Mouse (Mus musculus) splenic B cell, adult 2 months (primary cell): ENCODE data around the gene Atp6v1f.

Source experiments
- DNase-seq: peaks from one replicate; pipeline ENCODE4 v3.0.0-alpha.2; 2011; ENCODE audit warnings: low read depth, low spot score
- H3K27me3 ChIP-seq: 2 replicates; pipeline ENCODE4 v1.6.1; 2012; ENCODE audit warnings: mild to moderate bottlenecking, low read length, moderate library complexity, mixed read lengths; ENCODE audit not compliant: control insufficient read depth, poor library complexity, insufficient read depth, severe bottlenecking
- H3K36me3 ChIP-seq: 2 replicates; pipeline ENCODE4 v1.6.1; 2012; ENCODE audit warnings: mild to moderate bottlenecking, low read length, moderate library complexity, mixed read lengths; ENCODE audit not compliant: control insufficient read depth, poor library complexity, insufficient read depth, severe bottlenecking

The Atp6v1f gene

GRCm38 (mm10) chr6:29436461-29436934 lies 31.0 kb upstream of the Atp6v1f start:
- DNase-seq = no peak
- Histone ChIP-seq H3K36me3 (no peaks in the 10 kb centered on the region), H3K27me3 (no peaks in the 10 kb centered on the region; the same call in 1 of the 2 replicates)

- Histone ChIP-seq H3K27me3 (no peaks in the 10 kb centered on the region; the same call in 1 of the 2 replicates), H3K36me3 (no peaks in the 10 kb centered on the region)
- no peak for DNase-seq
These were observed 28.3 kb upstream of the Atp6v1f start for GRCm38 (mm10) chr6:29439251-29439650.

DNA sequence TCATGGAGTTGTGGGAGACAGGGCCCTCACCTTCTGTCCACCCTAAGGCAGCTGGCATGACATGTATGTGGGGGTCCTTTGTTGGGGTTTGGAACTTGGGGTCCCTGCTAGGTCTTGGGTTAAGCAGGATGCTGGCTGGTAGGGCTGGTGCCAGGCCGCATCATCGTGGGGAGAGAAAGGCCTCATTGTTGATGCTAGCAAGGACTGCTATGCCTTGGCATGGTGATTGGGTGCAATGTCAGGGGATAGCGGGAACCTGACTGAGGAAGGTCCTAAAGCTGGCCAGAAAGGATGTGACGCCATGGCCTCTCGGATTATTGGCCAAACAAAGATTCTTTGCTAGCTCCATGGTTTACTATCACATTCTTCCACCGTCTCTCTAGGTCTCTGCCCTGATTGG lies 27.7 kb upstream of the Atp6v1f start:
- Histone ChIP-seq H3K36me3 (no peaks in the 10 kb centered on the region), H3K27me3 (no peaks in the 10 kb centered on the region; the same call in 1 of the 2 replicates)
- DNase-seq = no peak

DNA sequence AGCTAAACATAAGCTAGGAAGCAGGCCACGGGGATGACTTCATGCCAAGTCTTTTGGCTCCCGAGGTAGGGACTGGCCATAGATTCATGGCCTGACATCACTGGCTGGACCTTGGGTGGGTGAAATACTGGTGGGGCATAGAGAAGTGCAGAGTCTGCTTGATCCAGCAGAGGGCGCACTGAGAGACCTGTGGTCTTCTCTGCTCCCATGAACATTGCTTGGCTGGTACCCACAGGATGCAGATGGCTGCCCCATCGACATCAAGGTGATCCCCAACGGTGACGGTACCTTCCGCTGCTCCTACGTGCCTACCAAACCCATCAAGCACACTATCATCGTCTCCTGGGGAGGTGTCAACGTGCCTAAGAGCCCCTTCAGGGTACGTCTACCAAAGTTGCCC lies 22.7 kb upstream of the Atp6v1f start:
- Histone ChIP-seq H3K36me3 (no peaks in the 10 kb centered on the region), H3K27me3 (no peaks in the 10 kb centered on the region; the same call in 1 of the 2 replicates)
- peak; percentile 71 for DNase-seq

- Histone ChIP-seq H3K27me3 (no peaks in the 10 kb centered on the region; the same call in 1 of the 2 replicates), H3K36me3 (no peaks in the 10 kb centered on the region)
- DNase-seq = no peak
These were observed 22.2 kb upstream of the Atp6v1f start for GRCm38 (mm10) chr6:29445354-29445753.

DNA sequence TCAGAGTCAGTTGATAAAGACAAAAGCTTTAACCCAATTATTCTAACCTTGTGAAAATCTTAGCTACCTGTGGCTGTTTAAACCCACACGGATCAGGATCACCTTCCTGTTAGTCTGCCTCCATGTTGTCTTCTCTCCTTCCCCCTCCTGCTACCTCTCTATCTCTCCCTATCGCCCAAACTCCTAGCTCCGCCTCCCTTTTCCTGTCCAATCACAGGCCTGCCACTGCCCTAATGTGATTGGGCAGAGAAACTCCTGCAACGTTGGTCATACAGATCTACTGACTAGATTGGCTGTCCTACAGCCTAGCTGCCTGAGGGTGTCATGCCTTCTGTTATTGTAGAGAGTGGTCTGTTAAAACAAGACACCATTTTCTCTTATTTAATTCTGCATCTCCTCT lies 17.7 kb upstream of the Atp6v1f start:
- no peaks in the 10 kb centered on the region for H3K36me3 ChIP-seq
- H3K27me3 ChIP-seq = no peaks in the 10 kb centered on the region
- DNase-seq = no peak

DNA sequence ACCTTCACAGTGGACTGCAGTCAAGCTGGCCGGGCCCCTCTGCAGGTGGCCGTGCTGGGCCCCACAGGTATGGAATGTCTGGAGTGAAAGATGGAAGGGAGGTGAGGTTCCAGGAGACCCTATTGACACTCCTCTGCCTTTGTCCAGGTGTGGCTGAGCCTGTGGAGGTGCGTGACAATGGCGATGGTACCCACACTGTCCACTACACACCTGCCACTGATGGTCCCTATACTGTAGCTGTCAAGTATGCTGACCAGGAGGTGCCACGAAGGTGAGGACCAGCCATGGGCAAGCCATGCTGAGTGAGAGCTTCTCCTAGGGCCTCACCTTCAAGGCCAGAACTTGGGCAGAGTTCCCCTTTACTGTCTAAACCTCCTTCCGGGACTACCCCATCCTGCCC lies 16.9 kb upstream of the Atp6v1f start:
- H3K36me3 ChIP-seq = no peaks in the 10 kb centered on the region
- no peak for DNase-seq
- H3K27me3 ChIP-seq = no peaks in the 10 kb centered on the region

GRCm38 (mm10) chr6:29461502-29461901 lies 6.0 kb upstream of the Atp6v1f start:
- H3K27me3 ChIP-seq = no peaks in the 10 kb centered on the region; the same call in 1 of the 2 replicates
- H3K36me3 ChIP-seq = no peaks in the 10 kb centered on the region
- no peak for DNase-seq

GRCm38 (mm10) chr6:29463388-29463787 lies 4.1 kb upstream of the Atp6v1f start:
- DNase-seq = no peak
- no peaks in the 10 kb centered on the region for H3K36me3 ChIP-seq
- H3K27me3 ChIP-seq = no peaks in the 10 kb centered on the region; the same call in 1 of the 2 replicates

- H3K27me3 ChIP-seq = no peaks in the 10 kb centered on the region
- peaks cover 3% of the 10 kb centered on the region; the same call in 1 of the 2 replicates for H3K36me3 ChIP-seq
- DNase-seq = no peak
These were observed 1.3 kb downstream of the Atp6v1f start for GRCm38 (mm10) chr6:29468851-29469250.

DNA sequence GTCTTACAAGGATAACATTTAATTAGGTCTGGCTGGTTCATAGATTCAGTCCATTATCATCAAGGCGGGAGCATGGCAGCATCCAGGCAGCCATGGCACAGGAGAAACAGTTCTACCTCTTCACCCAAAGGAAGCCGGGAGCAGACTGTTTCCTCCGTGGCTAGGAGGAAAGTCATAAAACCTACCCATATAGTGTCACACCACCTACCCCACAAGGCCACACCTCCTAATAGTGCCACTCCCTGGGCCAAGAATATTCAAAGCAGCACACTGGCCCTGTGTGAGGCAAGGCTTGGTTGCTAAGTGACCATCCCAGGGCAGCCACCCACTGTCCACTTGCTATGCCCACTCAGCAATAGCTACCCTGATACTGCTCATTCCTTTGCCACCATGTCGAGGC lies 3.6 kb downstream of the Atp6v1f start, which contains the start of gene Atp6v1fnb:
Gene Atp6v1fnb, plus strand, starts transcription at position 301 of the 400 bp plus-strand sequence.
- no peak for DNase-seq
- no peaks in the 10 kb centered on the region for H3K27me3 ChIP-seq
- peaks cover 3% of the 10 kb centered on the region; the same call in 1 of the 2 replicates for H3K36me3 ChIP-seq

DNA sequence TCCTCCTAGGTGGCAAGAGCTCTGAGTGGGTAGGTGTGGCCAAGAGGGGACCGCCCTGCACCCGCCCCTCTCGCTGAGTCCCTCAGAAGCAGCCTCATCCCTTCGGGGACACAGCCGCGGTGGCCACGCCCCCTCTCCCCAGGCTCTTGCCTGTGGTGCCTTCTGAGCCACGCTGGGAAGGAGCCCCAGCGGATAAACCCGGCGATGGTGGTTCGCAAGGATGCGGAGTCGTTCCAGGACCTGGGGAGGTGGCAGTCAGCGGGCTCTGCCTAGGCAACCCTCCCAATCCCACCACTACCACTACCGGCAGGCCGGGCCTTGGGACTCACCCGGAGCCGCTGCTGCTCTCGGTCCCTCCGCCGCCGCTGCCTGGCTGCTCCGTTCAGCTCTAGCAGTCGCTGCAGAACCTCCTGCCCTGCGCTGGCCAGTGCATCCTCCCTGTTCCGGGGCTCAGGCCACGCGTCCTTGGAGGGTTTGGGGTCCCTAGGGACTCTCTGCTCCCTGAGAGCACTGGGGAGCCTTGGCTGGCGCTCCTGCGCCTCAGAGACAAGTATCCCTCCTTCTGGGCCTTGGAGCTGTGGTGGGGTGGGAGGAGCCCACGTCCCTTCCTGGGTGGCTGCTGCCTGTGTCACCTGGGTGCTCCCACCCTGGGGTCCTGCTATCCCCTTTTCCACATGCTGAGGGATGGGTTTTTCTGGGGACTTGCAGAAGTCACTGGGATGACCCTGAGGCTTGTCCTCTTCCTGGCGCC lies 6.6 kb downstream of the Atp6v1f start:
- peaks cover 3% of the 10 kb centered on the region; the same call in 1 of the 2 replicates for H3K36me3 ChIP-seq
- no peaks in the 10 kb centered on the region for H3K27me3 ChIP-seq
- DNase-seq = peak; percentile 78

DNA sequence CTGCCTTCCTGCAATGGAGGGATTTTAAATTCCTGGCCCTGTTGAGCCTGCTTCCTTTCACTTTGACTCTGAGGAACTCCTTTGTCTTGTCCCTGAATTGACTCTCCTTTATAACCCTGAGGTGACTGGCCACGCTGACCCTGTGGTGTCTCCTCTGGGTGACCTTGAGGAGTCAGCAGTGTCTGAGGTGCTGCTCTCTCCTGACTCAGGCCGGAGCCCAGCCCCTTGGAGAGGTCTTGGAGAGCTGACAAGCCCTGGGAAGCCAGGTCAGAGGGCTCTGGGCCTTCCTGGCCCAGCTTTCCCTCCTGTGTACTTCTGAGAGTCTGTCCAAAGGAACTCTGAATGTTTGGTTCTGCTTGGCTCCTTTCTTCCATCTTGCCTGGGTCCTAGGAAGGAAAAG lies 7.2 kb downstream of the Atp6v1f start:
- H3K27me3 ChIP-seq = no peaks in the 10 kb centered on the region
- H3K36me3 ChIP-seq = peaks cover 3% of the 10 kb centered on the region; the same call in 1 of the 2 replicates
- DNase-seq = no peak

- no peak for DNase-seq
- H3K27me3 ChIP-seq = no peaks in the 10 kb centered on the region
- H3K36me3 ChIP-seq = no peaks in the 10 kb centered on the region
These were observed 15.2 kb downstream of the Atp6v1f start for GRCm38 (mm10) chr6:29482691-29483090.

DNA sequence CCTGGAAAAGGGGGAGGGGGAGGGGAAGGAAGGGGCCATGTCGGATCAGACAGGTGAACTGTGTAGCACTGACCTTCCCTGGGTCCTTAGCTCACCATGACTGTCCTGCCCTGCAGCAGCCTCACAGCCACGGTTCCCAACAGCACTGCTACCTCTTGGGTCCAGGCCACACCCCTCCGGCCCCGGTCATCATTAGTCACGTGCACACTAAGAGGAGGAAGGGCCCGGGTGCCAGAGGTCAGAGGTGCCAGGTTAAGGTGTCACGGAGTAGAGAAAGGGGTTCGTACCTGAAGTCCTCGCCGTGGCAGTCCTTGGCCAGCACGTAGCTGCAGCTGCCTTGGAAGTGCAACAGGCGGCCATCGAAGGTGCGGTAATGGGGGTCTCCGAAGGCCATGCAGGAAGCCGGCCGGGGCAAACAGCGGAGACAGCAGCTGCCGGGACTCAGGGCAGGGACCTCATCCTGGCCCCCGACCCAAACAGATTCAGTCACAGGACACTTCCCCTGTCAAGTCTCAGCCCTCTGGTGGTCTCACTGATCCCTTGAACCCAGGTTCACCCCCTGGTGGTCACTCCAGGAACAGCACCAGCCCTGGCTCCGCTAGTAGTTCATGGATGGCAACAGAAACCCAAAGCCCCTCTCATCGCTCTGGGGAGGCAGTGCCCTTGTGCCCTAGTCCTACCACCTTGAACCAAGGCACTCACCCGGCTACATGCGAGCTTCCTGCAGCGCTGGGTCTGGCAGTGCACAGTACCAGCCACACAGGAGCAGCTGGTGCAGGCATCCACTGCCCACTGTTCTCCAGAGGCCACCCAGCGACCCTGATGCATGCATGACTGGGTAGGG lies 17.4 kb downstream of the Atp6v1f start:
- Histone ChIP-seq H3K36me3 (no peaks in the 10 kb centered on the region), H3K27me3 (no peaks in the 10 kb centered on the region)
- peak; percentile 75 for DNase-seq
